In genomic region chr13:103770821-103771220, GRCm38 (mm10) we compare ENCODE assay signal across 15 mouse cellular contexts.
"Had no signal": no experiment of that assay in that cellular context is flagged by ENCODE, and none has a peak within 500 bp of the region (broad histone marks: within the 10 kb centered on the region; RNA-seq: fewer than 3 reads in every experiment).

No protein-coding gene starts in this region.

- H3K4me2 ChIP-seq: kidney, embryonic 15.5 days; limb, embryonic 15.5 days; liver, embryonic 12.5 days; lung, embryonic 14.5 days had no signal

- ATAC-seq: intestine, embryonic 16.5 days; liver, embryonic 12.5 days; midbrain, embryonic 13.5 days had no signal

- DNase-seq: kidney, postnatal 25 days; layer of hippocampus, adult 9-11 months; layer of hippocampus, postnatal 36 days; lung, embryonic 14.5 days; lung, postnatal 14 days; right cerebral cortex, postnatal 14 days; thymus, postnatal 14 days had no signal

- H3K9ac ChIP-seq: kidney, embryonic 15.5 days; limb, embryonic 15.5 days; liver, embryonic 12.5 days; lung, embryonic 14.5 days; midbrain, embryonic 13.5 days; neural tube, embryonic 13.5 days had no signal

- H3K4me3 ChIP-seq: kidney, embryonic 15.5 days; limb, embryonic 15.5 days; liver, embryonic 12.5 days; midbrain, embryonic 13.5 days; myocyte; neural tube, embryonic 13.5 days had no signal

- H3K27ac ChIP-seq: kidney, embryonic 15.5 days; limb, embryonic 15.5 days; liver, embryonic 12.5 days; midbrain, embryonic 13.5 days; neural tube, embryonic 13.5 days; stomach, postnatal 0 days had no signal

- H3K27me3 ChIP-seq: kidney, embryonic 15.5 days; limb, embryonic 15.5 days; liver, embryonic 12.5 days; midbrain, embryonic 13.5 days; neural tube, embryonic 13.5 days had no signal

- H3K9me3 ChIP-seq: kidney, embryonic 15.5 days; limb, embryonic 15.5 days; liver, embryonic 12.5 days; midbrain, embryonic 13.5 days; neural tube, embryonic 13.5 days had no signal

- H3K36me3 ChIP-seq: limb, embryonic 15.5 days had no signal
